Mouse (Mus musculus) hindbrain, embryonic 10.5 days (tissue): Measurements from ENCODE around the gene Gpt2. TPM values are rescaled to one million over a fixed set of nuclear protein-coding genes. Genes with fewer than 3 reads are reported as not detected.
A peak's percentile ranks its signal among the peaks of the same experiment; 100 is the strongest.

Experiments
- DNase-seq: peaks from one replicate; pipeline ENCODE4 v3.0.0-alpha.2; 2017; ENCODE audit warnings: low spot score
- H3K27ac ChIP-seq: fragments of 300-500 bp; sonication (generic); 2 replicates; pipeline ENCODE4 v1.5.1; 2016; ENCODE audit warnings: mild to moderate bottlenecking, moderate library complexity
- H3K27me3 ChIP-seq: fragments of 300-500 bp; sonication (generic); 2 replicates; pipeline ENCODE4 v1.6.1; 2016; ENCODE audit warnings: mild to moderate bottlenecking; ENCODE audit not compliant: poor library complexity, insufficient read depth, severe bottlenecking
- H3K36me3 ChIP-seq: fragments of 300-500 bp; sonication (generic); 2 replicates; pipeline ENCODE4 v1.6.1; 2016; ENCODE audit warnings: mild to moderate bottlenecking, moderate library complexity
- H3K4me1 ChIP-seq: fragments of 300-500 bp; sonication (generic); replicated peaks from 2 replicates; pipeline ENCODE4 v1.6.1; 2016; ENCODE audit warnings: mild to moderate bottlenecking
- H3K4me3 ChIP-seq: fragments of 300-500 bp; sonication (generic); 2 replicates; pipeline ENCODE4 v1.5.1; 2016; ENCODE audit warnings: mild to moderate bottlenecking, moderate library complexity
- H3K9me3 ChIP-seq: fragments of 300-500 bp; sonication (generic); 2 replicates; pipeline ENCODE4 v1.6.1; 2016; ENCODE audit warnings: mild to moderate bottlenecking, moderate library complexity
- WGBS: fragments of 180-500 bp; shearing (Covaris S2); methylation state at CpG from one replicate; pipeline ENCODE4 v1.1.7; 2016; 5-methylcytosine and 5-hydroxymethylcytosine counted together
- polyA plus RNA-seq: library from polyadenylated mRNA; unstranded; fragments of >200 nt; fragmentation: Nextera tagmentation; extraction: Ambion mirVana; gene quantifications from 2 replicates; pipeline ENCODE4 v1.2.1, GENCODE M21; 2016

The Gpt2 gene
- polyA plus RNA-seq, 1 experiment from 2014 or later = 35.3 TPM

GRCm38 (mm10) chr8:85466056-85466455 is 26.3 kb upstream of the Gpt2 start:
- H3K36me3 ChIP-seq = no peaks in the 10 kb centered on the region
- no peaks in the 10 kb centered on the region for H3K27me3 ChIP-seq
- 86% methylated on average over 4 of the region's 4 CpGs for WGBS
- H3K4me3 ChIP-seq = no peak overlapping the region
- no peaks in the 10 kb centered on the region for H3K9me3 ChIP-seq
- no peaks in the 10 kb centered on the region for H3K4me1 ChIP-seq
- no peak overlapping the region for H3K27ac ChIP-seq
- no peak for DNase-seq

GRCm38 (mm10) chr8:85470753-85471152 is 21.6 kb upstream of the Gpt2 start:
- Histone ChIP-seq H3K9me3 (0 out of 2 replicates have a peak, but pooled peaks cover 4% of the 10 kb centered on the region), H3K27me3 (no peaks in the 10 kb centered on the region), H3K36me3 (no peaks in the 10 kb centered on the region), H3K4me1 (no peaks in the 10 kb centered on the region), H3K27ac (no peak overlapping the region), H3K4me3 (no peak overlapping the region)
- no peak for DNase-seq
- WGBS = 85% methylated on average over 8 of the region's 8 CpGs

GRCm38 (mm10) chr8:85472800-85473199 is 19.6 kb upstream of the Gpt2 start:
- DNase-seq = no peak
- H3K36me3 ChIP-seq = no peaks in the 10 kb centered on the region
- no peak overlapping the region for H3K4me3 ChIP-seq
- no peaks in the 10 kb centered on the region for H3K27me3 ChIP-seq
- H3K9me3 ChIP-seq = 0 out of 2 replicates have a peak, but pooled peaks cover 6% of the 10 kb centered on the region
- H3K27ac ChIP-seq = no peak overlapping the region
- 68% methylated on average over 6 of the region's 6 CpGs for WGBS
- no peaks in the 10 kb centered on the region for H3K4me1 ChIP-seq

- H3K27ac ChIP-seq = no peak overlapping the region
- no peaks in the 10 kb centered on the region for H3K4me1 ChIP-seq
- H3K36me3 ChIP-seq = no peaks in the 10 kb centered on the region
- no peak overlapping the region for H3K4me3 ChIP-seq
- WGBS = 80% methylated on average over 4 of the region's 4 CpGs
- DNase-seq = no peak
- H3K27me3 ChIP-seq = no peaks in the 10 kb centered on the region
- H3K9me3 ChIP-seq = 0 out of 2 replicates have a peak, but pooled peaks cover 6% of the 10 kb centered on the region
These were observed 19.1 kb upstream of the Gpt2 start for GRCm38 (mm10) chr8:85473246-85473645.

- H3K4me1 ChIP-seq = no peaks in the 10 kb centered on the region
- H3K36me3 ChIP-seq = no peaks in the 10 kb centered on the region
- no peaks in the 10 kb centered on the region for H3K27me3 ChIP-seq
- H3K27ac ChIP-seq = no peak overlapping the region
- 91% methylated on average over 3 of the region's 3 CpGs for WGBS
- H3K4me3 ChIP-seq = no peak overlapping the region
- no peak for DNase-seq
- 0 out of 2 replicates have a peak, but pooled peaks cover 6% of the 10 kb centered on the region for H3K9me3 ChIP-seq
These were observed 17.5 kb upstream of the Gpt2 start for GRCm38 (mm10) chr8:85474924-85475323.

- H3K27ac ChIP-seq = no peak overlapping the region
- peaks cover 5% of the 10 kb centered on the region for H3K4me1 ChIP-seq
- H3K9me3 ChIP-seq = 0 out of 2 replicates have a peak, but pooled peaks cover 6% of the 10 kb centered on the region
- no peak for DNase-seq
- H3K4me3 ChIP-seq = no peak overlapping the region
- H3K36me3 ChIP-seq = no peaks in the 10 kb centered on the region
- 84% methylated on average over 4 of the region's 4 CpGs for WGBS
- no peaks in the 10 kb centered on the region for H3K27me3 ChIP-seq
These were observed 15.3 kb upstream of the Gpt2 start for GRCm38 (mm10) chr8:85476970-85477545.

GRCm38 (mm10) chr8:85478397-85478796 is 14.0 kb upstream of the Gpt2 start:
- no peaks in the 10 kb centered on the region for H3K36me3 ChIP-seq
- WGBS = 88% methylated on average over 2 of the region's 2 CpGs
- 0 out of 2 replicates have a peak, but pooled peaks cover 6% of the 10 kb centered on the region for H3K9me3 ChIP-seq
- no peak overlapping the region for H3K4me3 ChIP-seq
- no peaks in the 10 kb centered on the region for H3K27me3 ChIP-seq
- H3K27ac ChIP-seq = no peak overlapping the region
- peaks cover 8% of the 10 kb centered on the region for H3K4me1 ChIP-seq
- no peak for DNase-seq

GRCm38 (mm10) chr8:85479710-85480109 is 12.7 kb upstream of the Gpt2 start:
- 0 out of 2 replicates have a peak, but pooled peaks cover 6% of the 10 kb centered on the region for H3K9me3 ChIP-seq
- no peak overlapping the region for H3K27ac ChIP-seq
- no peak overlapping the region for H3K4me3 ChIP-seq
- no peaks in the 10 kb centered on the region for H3K27me3 ChIP-seq
- no peak for DNase-seq
- H3K4me1 ChIP-seq = peaks cover 8% of the 10 kb centered on the region
- 91% methylated on average over 2 of the region's 2 CpGs for WGBS
- no peaks in the 10 kb centered on the region for H3K36me3 ChIP-seq

- H3K4me1 ChIP-seq = peaks cover 8% of the 10 kb centered on the region
- WGBS = 29% methylated on average over 10 of the region's 10 CpGs
- no peaks in the 10 kb centered on the region for H3K9me3 ChIP-seq
- no peaks in the 10 kb centered on the region for H3K27me3 ChIP-seq
- H3K36me3 ChIP-seq = no peaks in the 10 kb centered on the region
- DNase-seq = no peak
- H3K4me3 ChIP-seq = 0 out of 2 replicates have a peak overlapping the region, but pooled peaks have one; percentile 20
- peak overlapping the region; percentile 56 for H3K27ac ChIP-seq
These were observed 10.5 kb upstream of the Gpt2 start for GRCm38 (mm10) chr8:85481900-85482299.

GRCm38 (mm10) chr8:85482427-85482826 is 9.9 kb upstream of the Gpt2 start:
- 63% methylated on average over 6 of the region's 6 CpGs for WGBS
- no peaks in the 10 kb centered on the region for H3K27me3 ChIP-seq
- peaks cover 8% of the 10 kb centered on the region for H3K4me1 ChIP-seq
- no peak overlapping the region for H3K4me3 ChIP-seq
- no peaks in the 10 kb centered on the region for H3K36me3 ChIP-seq
- H3K27ac ChIP-seq = no peak overlapping the region
- DNase-seq = no peak
- H3K9me3 ChIP-seq = no peaks in the 10 kb centered on the region

GRCm38 (mm10) chr8:85487906-85488620 is 4.3 kb upstream of the Gpt2 start:
- Histone ChIP-seq H3K27ac (no peak overlapping the region), H3K4me1 (peaks cover 11% of the 10 kb centered on the region), H3K9me3 (no peaks in the 10 kb centered on the region), H3K27me3 (no peaks in the 10 kb centered on the region), H3K36me3 (no peaks in the 10 kb centered on the region), H3K4me3 (no peak overlapping the region)
- 79% methylated on average over 20 of the region's 20 CpGs for WGBS
- no peak for DNase-seq

GRCm38 (mm10) chr8:85488631-85489030 is 3.7 kb upstream of the Gpt2 start:
- DNase-seq = no peak
- H3K4me3 ChIP-seq = no peak overlapping the region
- H3K9me3 ChIP-seq = no peaks in the 10 kb centered on the region
- no peak overlapping the region for H3K27ac ChIP-seq
- H3K4me1 ChIP-seq = peaks cover 16% of the 10 kb centered on the region
- 0 out of 2 replicates have a peak, but pooled peaks cover 2% of the 10 kb centered on the region for H3K27me3 ChIP-seq
- H3K36me3 ChIP-seq = no peaks in the 10 kb centered on the region

- no peak overlapping the region for H3K27ac ChIP-seq
- peaks cover 21% of the 10 kb centered on the region for H3K4me1 ChIP-seq
- 94% methylated on average over 8 of the region's 8 CpGs for WGBS
- H3K36me3 ChIP-seq = no peaks in the 10 kb centered on the region
- 0 out of 2 replicates have a peak, but pooled peaks cover 7% of the 10 kb centered on the region for H3K27me3 ChIP-seq
- DNase-seq = no peak
- no peak overlapping the region for H3K4me3 ChIP-seq
- H3K9me3 ChIP-seq = no peaks in the 10 kb centered on the region
These were observed 2.8 kb upstream of the Gpt2 start for GRCm38 (mm10) chr8:85489546-85489945.
